Mouse (Mus musculus) embryonic facial prominence, embryonic 15.5 days (tissue): Measurements from ENCODE around the gene Stac2. TPM values are rescaled to one million over a fixed set of nuclear protein-coding genes. Genes with fewer than 3 reads are reported as not detected.
A peak's percentile ranks its signal among the peaks of the same experiment; 100 is the strongest.

Experiments
- ATAC-seq: fragments of 200-750 bp; cut with Nextera tagmentation; 2 replicates; pipeline ENCODE4 v1.8.0; 2017; ENCODE audit warnings: low read depth, moderate TSS enrichment; ENCODE audit not compliant: insufficient number of reproducible peaks, low FRiP score, low TSS enrichment
- H3K27ac ChIP-seq: fragments of 300-500 bp; sonication (generic); replicated peaks from 2 replicates; pipeline ENCODE4 v1.5.1; 2015; ENCODE audit warnings: mild to moderate bottlenecking, inconsistent platforms
- H3K27me3 ChIP-seq: fragments of 300-500 bp; sonication (generic); 2 replicates; pipeline ENCODE4 v1.6.1; 2015; ENCODE audit warnings: inconsistent platforms
- H3K36me3 ChIP-seq: fragments of 300-500 bp; sonication (generic); 2 replicates; pipeline ENCODE4 v1.6.1; 2015; ENCODE audit warnings: mild to moderate bottlenecking, inconsistent platforms
- H3K4me1 ChIP-seq: fragments of 300-500 bp; sonication (generic); 2 replicates; pipeline ENCODE4 v1.6.1; 2015; ENCODE audit warnings: inconsistent platforms
- H3K4me2 ChIP-seq: fragments of 300-500 bp; sonication (generic); replicated peaks from 2 replicates; pipeline ENCODE4 v1.6.1; 2015; ENCODE audit warnings: mild to moderate bottlenecking, inconsistent platforms
- H3K4me3 ChIP-seq: fragments of 300-500 bp; sonication (generic); replicated peaks from 2 replicates; pipeline ENCODE4 v1.5.1; 2015; ENCODE audit warnings: mild to moderate bottlenecking, inconsistent platforms
- H3K9ac ChIP-seq: fragments of 300-500 bp; sonication (generic); 2 replicates; pipeline ENCODE4 v1.6.1; 2015; ENCODE audit warnings: inconsistent platforms
- H3K9me3 ChIP-seq: fragments of 300-500 bp; sonication (generic); replicated peaks from 2 replicates; pipeline ENCODE4 v1.6.1; 2016; ENCODE audit warnings: inconsistent platforms
- WGBS: fragments of 180-500 bp; shearing (Covaris S2); methylation state at CpG from one replicate; pipeline ENCODE4 v1.1.7; 2015; 5-methylcytosine and 5-hydroxymethylcytosine counted together
- polyA plus RNA-seq: library from polyadenylated mRNA; unstranded; fragments of >200 nt; fragmentation: Nextera tagmentation; extraction: Ambion mirVana; gene quantifications from 2 replicates; pipeline ENCODE4 v1.2.1, GENCODE M21; 2015

Stac2 gene
- polyA plus RNA-seq, 1 experiment from 2014 or later = 0.25 TPM

DNA sequence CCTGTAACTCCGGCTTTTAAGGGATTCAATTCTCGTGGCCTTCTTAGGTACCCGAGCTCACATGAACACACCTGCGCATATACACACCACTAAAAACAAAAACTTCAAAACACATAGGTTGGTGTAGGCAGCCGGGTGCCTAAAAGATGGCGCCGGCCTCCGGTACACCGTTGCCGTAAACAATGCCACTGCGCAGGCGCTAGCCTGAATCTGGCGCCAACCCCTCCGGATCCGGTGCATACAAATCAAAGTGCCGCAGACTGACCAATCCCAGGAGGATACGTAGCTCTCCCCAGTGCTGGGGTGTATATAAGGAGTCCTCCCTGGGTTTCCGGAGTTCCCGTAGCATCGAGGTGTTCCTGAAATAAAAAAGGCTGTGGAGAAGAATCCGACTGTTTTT lies 14.0 kb upstream of the Stac2 start:
- no peaks in the 10 kb centered on the region for H3K4me1 ChIP-seq
- 94% methylated on average over 21 of the region's 21 CpGs for WGBS
- no peaks in the 10 kb centered on the region for H3K36me3 ChIP-seq
- H3K27ac ChIP-seq = no peak overlapping the region
- ATAC-seq = no peak
- no peak overlapping the region for H3K4me3 ChIP-seq
- H3K9ac ChIP-seq = no peak overlapping the region
- H3K27me3 ChIP-seq = no peaks in the 10 kb centered on the region
- no peak overlapping the region for H3K4me2 ChIP-seq
- no peaks in the 10 kb centered on the region for H3K9me3 ChIP-seq

DNA sequence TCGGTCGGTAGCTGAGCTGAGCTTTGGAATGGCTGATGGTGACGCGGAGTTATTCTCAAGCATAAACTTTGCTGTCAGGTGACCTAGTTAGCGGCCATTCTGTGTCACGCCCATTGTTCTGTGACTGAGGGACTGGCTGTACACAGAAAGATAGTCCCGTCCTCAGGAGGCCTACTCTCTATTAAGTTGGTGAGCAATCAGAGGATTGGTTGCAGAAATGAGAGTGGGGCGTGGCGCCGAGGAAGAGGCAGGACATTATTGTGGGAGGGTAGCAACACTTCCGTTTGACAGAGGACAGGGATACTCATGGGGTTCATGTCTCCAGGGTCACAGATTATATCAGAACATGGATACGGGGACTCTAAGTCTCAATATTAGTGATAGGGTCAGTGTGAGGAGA lies 12.9 kb upstream of the Stac2 start:
- Histone ChIP-seq H3K27me3 (no peaks in the 10 kb centered on the region), H3K4me1 (no peaks in the 10 kb centered on the region), H3K36me3 (no peaks in the 10 kb centered on the region), H3K4me3 (no peak overlapping the region), H3K9me3 (no peaks in the 10 kb centered on the region), H3K4me2 (no peak overlapping the region), H3K9ac (no peak overlapping the region), H3K27ac (no peak overlapping the region)
- no peak for ATAC-seq
- WGBS = 93% methylated on average over 12 of the region's 12 CpGs

DNA sequence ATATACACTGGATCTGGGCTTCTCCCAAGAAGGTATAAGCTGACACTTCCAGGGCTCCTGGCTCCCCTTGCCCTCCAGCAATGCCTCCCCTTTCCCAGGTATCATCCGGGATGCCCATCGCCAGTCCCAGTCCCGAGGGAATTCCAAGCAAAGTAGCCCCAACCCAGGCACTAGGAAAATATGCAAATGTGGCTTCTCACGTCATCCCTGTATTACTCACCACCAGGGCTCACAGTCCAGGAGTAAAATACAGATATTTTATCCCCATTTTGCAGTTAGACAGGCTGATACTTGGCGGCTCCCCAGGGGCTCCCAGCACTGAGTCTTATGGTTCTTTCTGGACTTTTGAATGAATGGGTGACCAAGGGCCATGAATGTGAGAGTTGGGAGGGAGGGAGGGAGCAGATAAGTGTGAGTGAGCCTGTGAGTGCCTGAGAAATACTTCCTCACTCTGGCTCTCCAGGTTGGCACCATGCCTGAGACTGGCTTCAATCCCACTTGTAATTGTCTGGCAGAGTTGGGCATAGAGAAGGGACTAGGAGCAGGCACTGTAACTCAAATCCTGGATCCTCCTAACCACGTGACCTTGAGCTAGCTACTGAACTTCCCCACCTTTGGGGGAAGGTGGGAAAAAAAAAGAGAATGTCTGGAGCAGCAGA lies 8.8 kb upstream of the Stac2 start:
- Histone ChIP-seq H3K4me1 (peaks cover 5% of the 10 kb centered on the region; the same call in 1 of the 2 replicates), H3K27me3 (no peaks in the 10 kb centered on the region), H3K4me2 (no peak overlapping the region), H3K4me3 (no peak overlapping the region), H3K27ac (no peak overlapping the region), H3K36me3 (no peaks in the 10 kb centered on the region), H3K9ac (no peak overlapping the region), H3K9me3 (no peaks in the 10 kb centered on the region)
- ATAC-seq = no peak
- 60% methylated on average over 6 of the region's 6 CpGs for WGBS

DNA sequence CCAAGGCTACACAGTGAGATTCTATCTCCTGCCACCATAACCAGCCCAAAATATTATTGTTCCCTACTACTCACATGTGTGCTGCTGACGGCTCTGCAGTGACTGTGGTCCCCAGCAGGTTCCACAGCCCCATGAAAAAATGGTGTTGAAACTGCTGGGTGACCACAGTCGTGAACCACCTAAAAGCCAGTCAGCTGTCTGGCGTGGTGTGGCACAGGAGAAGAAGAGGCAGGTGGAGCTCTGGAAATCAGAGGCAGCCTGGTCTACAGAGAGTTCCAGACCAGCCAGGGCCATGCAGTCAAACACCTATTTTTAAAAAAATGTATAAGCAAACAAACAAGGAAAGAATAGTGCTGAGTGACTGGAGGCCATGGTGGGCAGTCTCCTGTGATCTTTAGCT lies 8.2 kb upstream of the Stac2 start:
- Histone ChIP-seq H3K4me2 (no peak overlapping the region), H3K27ac (no peak overlapping the region), H3K9ac (no peak overlapping the region), H3K4me3 (no peak overlapping the region), H3K9me3 (no peaks in the 10 kb centered on the region), H3K4me1 (peaks cover 5% of the 10 kb centered on the region; the same call in 1 of the 2 replicates), H3K36me3 (no peaks in the 10 kb centered on the region), H3K27me3 (0 out of 2 replicates have a peak, but pooled peaks cover 3% of the 10 kb centered on the region)
- no peak for ATAC-seq
- 70% methylated on average over 3 of the region's 3 CpGs for WGBS

DNA sequence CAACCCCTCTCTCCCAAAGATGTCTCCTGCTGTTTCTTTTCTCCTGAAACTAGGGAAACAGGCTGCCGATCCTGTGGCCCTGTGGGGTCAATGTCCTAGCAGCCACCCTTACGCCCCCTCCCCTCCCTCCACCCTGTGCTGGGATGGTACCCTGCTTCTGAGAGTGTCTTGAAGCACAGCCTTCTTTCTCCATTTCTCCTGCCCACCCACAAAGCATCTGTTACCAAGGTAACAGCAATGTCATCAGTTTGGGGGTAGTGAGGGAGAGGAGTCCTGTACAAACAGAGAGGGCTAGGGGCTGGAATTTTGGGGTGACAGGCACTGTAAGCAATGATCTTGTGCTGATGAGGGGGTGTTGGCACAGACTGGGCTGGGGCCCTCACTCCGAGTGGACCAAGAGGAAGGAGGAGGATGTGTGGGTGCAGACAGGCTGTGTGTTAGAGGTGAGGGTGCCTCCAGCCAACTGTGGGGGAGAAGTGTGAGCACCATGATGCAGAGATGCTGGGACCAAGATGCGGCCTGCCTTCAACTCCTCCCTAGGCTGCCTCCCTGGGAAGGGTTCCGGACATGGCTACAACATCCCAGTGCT lies 6.9 kb upstream of the Stac2 start:
- H3K4me2 ChIP-seq = no peak overlapping the region
- no peak for ATAC-seq
- no peak overlapping the region for H3K4me3 ChIP-seq
- WGBS = 73% methylated on average over 5 of the region's 5 CpGs
- no peaks in the 10 kb centered on the region for H3K9me3 ChIP-seq
- no peaks in the 10 kb centered on the region for H3K36me3 ChIP-seq
- H3K27ac ChIP-seq = no peak overlapping the region
- peaks cover 5% of the 10 kb centered on the region; the same call in 1 of the 2 replicates for H3K4me1 ChIP-seq
- no peak overlapping the region for H3K9ac ChIP-seq
- peaks cover 10% of the 10 kb centered on the region for H3K27me3 ChIP-seq

DNA sequence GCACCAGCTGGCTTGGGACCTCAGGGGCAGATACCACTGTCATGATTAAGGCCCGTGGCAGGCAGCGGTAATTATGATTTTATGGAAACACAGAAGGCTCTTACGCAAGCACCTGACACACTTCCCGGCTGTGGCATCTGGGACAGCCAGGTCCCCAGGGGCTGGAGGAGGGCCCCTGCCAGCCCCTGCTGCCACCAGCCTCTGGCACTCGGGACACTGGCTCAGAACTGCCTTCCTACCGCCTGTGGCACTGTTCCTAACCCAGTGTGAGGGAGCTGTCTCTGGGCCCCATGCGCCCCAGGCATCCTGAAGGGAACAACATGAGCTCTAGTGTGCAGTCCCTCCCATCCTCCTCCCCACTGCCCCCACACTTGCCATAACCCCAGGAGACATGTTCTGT lies 6.4 kb upstream of the Stac2 start:
- Histone ChIP-seq H3K36me3 (no peaks in the 10 kb centered on the region), H3K27ac (no peak overlapping the region), H3K4me2 (no peak overlapping the region), H3K27me3 (peaks cover 12% of the 10 kb centered on the region), H3K4me3 (no peak overlapping the region), H3K9ac (no peak overlapping the region), H3K4me1 (peaks cover 5% of the 10 kb centered on the region; the same call in 1 of the 2 replicates), H3K9me3 (no peaks in the 10 kb centered on the region)
- 46% methylated on average over 7 of the region's 7 CpGs for WGBS
- ATAC-seq = no peak

DNA sequence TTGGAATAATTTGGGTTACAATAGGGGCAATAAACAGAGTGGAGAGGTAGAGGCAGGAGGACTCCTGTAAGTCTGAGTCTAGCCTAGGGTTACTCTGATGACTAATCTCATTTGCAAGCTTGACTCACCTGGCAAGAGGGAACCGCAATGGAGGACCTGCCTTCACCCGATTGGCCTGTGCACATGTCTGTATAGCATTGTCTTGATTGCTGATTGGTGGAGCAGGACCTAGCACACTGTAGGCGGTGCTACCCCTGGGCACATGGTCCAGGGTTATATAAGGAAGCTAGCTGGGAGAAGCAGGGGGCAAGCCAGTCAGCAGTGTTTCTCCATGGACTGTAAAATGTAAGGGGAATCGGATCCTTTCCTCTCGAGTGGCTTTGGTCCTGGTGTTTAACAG lies 4.7 kb upstream of the Stac2 start:
- Histone ChIP-seq H3K4me2 (no peak overlapping the region), H3K9me3 (no peaks in the 10 kb centered on the region), H3K36me3 (no peaks in the 10 kb centered on the region), H3K4me1 (peaks cover 14% of the 10 kb centered on the region), H3K4me3 (no peak overlapping the region), H3K9ac (no peak overlapping the region), H3K27ac (no peak overlapping the region), H3K27me3 (peaks cover 22% of the 10 kb centered on the region)
- no peak for ATAC-seq
- WGBS = 84% methylated on average over 5 of the region's 5 CpGs

DNA sequence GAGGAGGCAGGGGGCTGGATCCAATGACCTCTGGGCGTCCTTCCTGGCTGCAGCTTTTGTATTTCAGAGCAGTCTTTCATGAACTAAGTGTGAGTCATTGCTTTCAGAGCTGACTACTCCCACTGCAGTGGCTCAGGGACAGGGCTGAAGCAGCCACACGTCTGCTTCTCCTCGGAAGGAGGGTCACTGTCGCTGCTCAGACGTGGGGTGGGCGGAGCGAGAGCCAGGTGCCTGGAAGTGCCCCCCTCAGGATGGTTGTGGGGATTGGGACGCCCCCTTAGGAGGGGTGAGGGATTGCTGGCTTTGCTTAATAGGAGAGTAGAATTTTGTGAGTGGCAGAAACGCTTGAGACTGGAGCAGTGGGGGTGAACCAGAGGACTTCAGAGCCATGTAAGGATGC lies 4.2 kb upstream of the Stac2 start:
- H3K4me1 ChIP-seq = peaks cover 19% of the 10 kb centered on the region
- 22% methylated on average over 9 of the region's 9 CpGs for WGBS
- no peak overlapping the region; the same call in 1 of the 2 replicates for H3K4me2 ChIP-seq
- no peaks in the 10 kb centered on the region for H3K9me3 ChIP-seq
- no peak overlapping the region for H3K4me3 ChIP-seq
- H3K27ac ChIP-seq = no peak overlapping the region
- ATAC-seq = no peak
- H3K27me3 ChIP-seq = peaks cover 28% of the 10 kb centered on the region
- H3K36me3 ChIP-seq = no peaks in the 10 kb centered on the region
- H3K9ac ChIP-seq = no peak overlapping the region

DNA sequence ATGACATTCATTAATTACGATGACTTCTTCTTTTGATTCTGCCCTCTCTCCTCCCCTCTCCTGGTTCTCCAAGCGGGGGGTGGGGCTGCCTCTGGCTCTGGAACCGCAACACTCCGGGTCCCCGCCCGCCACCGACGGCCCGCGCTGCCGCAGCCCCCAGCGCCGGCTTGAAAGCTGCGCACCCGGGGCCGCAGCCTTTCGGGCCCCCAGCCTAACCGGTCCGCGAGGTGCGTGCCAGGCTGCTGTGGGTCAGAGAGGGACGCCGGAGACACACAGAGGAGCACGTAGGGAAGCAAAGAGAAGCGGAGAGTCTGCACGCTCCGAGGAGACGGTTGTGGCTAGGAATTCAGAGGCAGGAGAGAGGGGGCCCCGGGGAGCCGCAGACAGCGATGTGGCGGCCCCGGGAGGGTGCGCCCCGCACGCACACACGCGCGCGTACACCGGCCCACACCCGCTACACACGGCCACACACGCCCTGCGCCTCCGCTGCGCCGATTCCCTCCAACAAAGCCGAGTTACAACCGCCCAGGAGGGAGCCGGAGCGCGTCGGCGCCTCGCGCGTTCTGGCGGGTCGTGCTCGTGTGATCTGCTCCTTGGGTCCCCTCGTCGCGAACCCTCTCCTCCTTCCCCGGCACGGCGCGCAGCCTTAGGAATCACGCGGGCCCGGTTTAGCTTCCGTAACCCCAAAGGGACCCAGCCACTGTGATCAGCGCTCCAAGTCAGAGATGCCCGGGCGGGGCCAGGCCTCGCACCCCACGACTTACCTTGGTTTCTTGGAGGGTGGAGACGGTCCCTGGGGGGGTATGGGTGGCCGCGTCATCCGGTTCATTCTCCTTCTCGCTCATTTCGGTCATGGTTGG lies 903 bp downstream of the Stac2 start:
- WGBS = under 1% methylated on average over 78 of the region's 83 CpGs
- ATAC-seq = peak; percentile 22; the same call in 1 of the 2 replicates

DNA sequence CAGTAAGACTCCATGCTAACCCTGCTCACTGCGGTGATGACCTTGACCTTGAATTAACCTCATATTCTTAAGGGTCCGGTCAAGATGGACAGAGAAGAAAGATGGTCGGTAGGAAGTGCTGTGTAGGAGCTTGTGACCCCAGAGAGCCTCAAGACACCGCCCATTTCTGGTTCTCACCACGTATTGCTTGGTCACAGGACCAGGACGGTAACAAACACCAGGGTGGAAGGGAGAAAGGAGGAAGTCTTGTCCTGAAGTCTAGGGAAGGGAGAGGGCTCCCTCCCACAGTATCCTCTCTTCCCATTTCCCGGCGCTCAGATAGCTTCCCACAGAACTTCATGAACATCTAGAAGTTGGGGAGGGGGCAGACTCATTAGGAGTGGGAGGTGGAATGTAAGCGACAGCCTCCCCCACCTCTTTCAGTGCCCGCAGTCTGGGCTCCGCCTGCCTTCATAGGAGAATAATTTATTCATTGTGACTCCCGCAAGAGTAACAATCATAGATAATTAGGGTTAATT lies 1.6 kb downstream of the Stac2 start:
- no peak for ATAC-seq
- no peaks in the 10 kb centered on the region for H3K9me3 ChIP-seq
- no peak overlapping the region for H3K27ac ChIP-seq
- H3K4me2 ChIP-seq = peak overlapping the region; percentile 69
- H3K4me1 ChIP-seq = peaks cover 25% of the 10 kb centered on the region
- peaks cover 65% of the 10 kb centered on the region for H3K27me3 ChIP-seq
- WGBS = 5% methylated on average over 12 of the region's 12 CpGs
- H3K9ac ChIP-seq = no peak overlapping the region
- peak overlapping the region; percentile 44 for H3K4me3 ChIP-seq
- no peaks in the 10 kb centered on the region for H3K36me3 ChIP-seq

More for the DNA sequence above, 903 bp downstream of the Stac2 start:
- H3K9me3 ChIP-seq = no peaks in the 10 kb centered on the region
- peaks cover 67% of the 10 kb centered on the region for H3K27me3 ChIP-seq
- H3K4me1 ChIP-seq = peaks cover 27% of the 10 kb centered on the region
- peak overlapping the region; percentile 44 for H3K4me3 ChIP-seq
- H3K36me3 ChIP-seq = no peaks in the 10 kb centered on the region
- no peak overlapping the region for H3K27ac ChIP-seq
- H3K4me2 ChIP-seq = peak overlapping the region; percentile 69
- peak overlapping the region; percentile 0; the same call in 1 of the 2 replicates for H3K9ac ChIP-seq

DNA sequence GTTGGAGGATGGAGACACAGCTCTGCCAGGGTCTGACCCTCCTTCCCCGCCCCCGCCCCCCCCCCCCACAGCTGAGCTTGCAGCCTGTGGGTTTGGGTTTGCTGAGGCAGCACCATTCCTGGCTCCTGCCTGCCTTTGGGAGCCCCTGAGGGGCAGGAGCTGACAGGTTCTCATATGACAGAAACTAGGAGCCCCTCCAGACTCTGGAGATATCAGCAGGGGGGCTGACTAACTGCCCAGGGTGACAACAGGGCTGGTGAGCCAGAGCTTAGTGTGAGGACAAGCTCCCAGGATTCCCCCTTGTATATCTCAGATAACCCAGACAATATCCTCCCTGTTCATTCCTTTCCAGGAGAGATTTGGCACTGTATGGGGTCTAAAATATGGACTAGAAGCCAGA lies 2.3 kb downstream of the Stac2 start:
- H3K27me3 ChIP-seq = peaks cover 65% of the 10 kb centered on the region
- H3K9me3 ChIP-seq = no peaks in the 10 kb centered on the region
- WGBS = 40% methylated on average over 1 of the region's 2 CpGs
- no peak overlapping the region for H3K27ac ChIP-seq
- no peak overlapping the region for H3K4me2 ChIP-seq
- H3K4me3 ChIP-seq = no peak overlapping the region
- H3K36me3 ChIP-seq = no peaks in the 10 kb centered on the region
- H3K4me1 ChIP-seq = peaks cover 25% of the 10 kb centered on the region
- ATAC-seq = no peak
- H3K9ac ChIP-seq = no peak overlapping the region
